Mouse (Mus musculus) hindbrain, postnatal 0 days (tissue): ENCODE measurements at regions not wholly inside any gene's neighbourhood (a gene's known extent, or its start where the extent isn't known, plus 50 kb on each side); places are given as distances from the start of the nearest gene placed in this dataset.

ENCODE experiments used
- ATAC-seq: fragments of 200-750 bp; cut with Nextera tagmentation; 2 replicates; pipeline ENCODE4 v1.8.0; 2017; ENCODE audit warnings: mild to moderate bottlenecking, moderate TSS enrichment, moderate library complexity
- DNase-seq: peaks from one replicate; pipeline ENCODE4 v3.0.0-alpha.2; 2015; ENCODE audit warnings: low spot score
- H3K27ac ChIP-seq: fragments of 300-500 bp; sonication (generic); 2 replicates; pipeline ENCODE4 v1.5.1; 2014; ENCODE audit warnings: mild to moderate bottlenecking
- H3K27me3 ChIP-seq: fragments of 300-500 bp; sonication (generic); 2 replicates; pipeline ENCODE4 v1.6.1; 2014; ENCODE audit warnings: low read length, mixed read lengths; ENCODE audit not compliant: insufficient read depth
- H3K36me3 ChIP-seq: fragments of 300-500 bp; sonication (generic); 2 replicates; pipeline ENCODE4 v1.6.1; 2014; ENCODE audit warnings: low read length, mixed read lengths; ENCODE audit not compliant: insufficient read depth
- H3K4me1 ChIP-seq: fragments of 300-500 bp; sonication (generic); 2 replicates; pipeline ENCODE4 v1.6.1; 2014; ENCODE audit warnings: antibody characterized with exemption, low read length, mixed read lengths; ENCODE audit not compliant: insufficient read depth
- H3K4me2 ChIP-seq: fragments of 300-500 bp; sonication (generic); 2 replicates; pipeline ENCODE4 v1.6.1; 2014; ENCODE audit warnings: low read depth, mild to moderate bottlenecking, low read length, moderate library complexity, mixed read lengths
- H3K4me3 ChIP-seq: fragments of 300-500 bp; sonication (generic); 2 replicates; pipeline ENCODE4 v1.5.1; 2014; ENCODE audit warnings: low read length
- H3K9ac ChIP-seq: fragments of 300-500 bp; sonication (generic); replicated peaks from 2 replicates; pipeline ENCODE4 v1.6.1; 2014; ENCODE audit warnings: mild to moderate bottlenecking, low read length, moderate library complexity, mixed read lengths
- H3K9me3 ChIP-seq: fragments of 300-500 bp; sonication (generic); 2 replicates; pipeline ENCODE4 v1.6.1; 2016; ENCODE audit warnings: low read length, mixed read lengths
- CTCF ChIP-seq: IDR thresholded peaks from 2 replicates; pipeline ENCODE4 v1.5.1; 2016; ENCODE audit warnings: antibody characterized with exemption, control low read depth, low read depth
- WGBS: fragments of 180-500 bp; shearing (Covaris S2); extraction: QIAGEN DNeasy Blood & Tissue Kit; methylation state at CpG from one replicate; pipeline ENCODE4 v1.1.7; 2014; 5-methylcytosine and 5-hydroxymethylcytosine counted together

- peaks cover 18% of the 10 kb centered on the region for H3K4me1 ChIP-seq
- TF ChIP-seq CTCF = peak; percentile 11
- H3K9ac ChIP-seq = no peak overlapping the region
- 0 out of 2 replicates have a peak overlapping the region, but pooled peaks have one; percentile 16 for H3K27ac ChIP-seq
- WGBS = 49% methylated on average over 8 of the region's 8 CpGs
- H3K4me3 ChIP-seq = no peak overlapping the region
- no peak overlapping the region for H3K4me2 ChIP-seq
- H3K36me3 ChIP-seq = no peaks in the 10 kb centered on the region
- no peak for DNase-seq
- no peaks in the 10 kb centered on the region for H3K9me3 ChIP-seq
- 0 out of 2 replicates have a peak, but pooled peaks have one; percentile 41 for ATAC-seq
- no peaks in the 10 kb centered on the region for H3K27me3 ChIP-seq
These were observed 199.1 kb downstream of the Sox11 start for GRCm38 (mm10) chr12:27143310-27143709.

- peak; percentile 61 for ATAC-seq
These were observed 202.1 kb downstream of the Sox11 start for GRCm38 (mm10) chr12:27140335-27140702.

GRCm38 (mm10) chr12:27139683-27140334, 202.6 kb downstream of the Sox11 start:
- Histone ChIP-seq H3K27ac (peak overlapping the region; percentile 16), H3K4me1 (peaks cover 18% of the 10 kb centered on the region), H3K9ac (no peak overlapping the region), H3K4me2 (no peak overlapping the region), H3K36me3 (no peaks in the 10 kb centered on the region), H3K9me3 (no peaks in the 10 kb centered on the region), H3K27me3 (no peaks in the 10 kb centered on the region), H3K4me3 (no peak overlapping the region)
- DNase-seq = peak; percentile 34
- 17% methylated on average over 13 of the region's 13 CpGs for WGBS
- ATAC-seq = peak; percentile 64
- TF ChIP-seq CTCF = no peak

More at GRCm38 (mm10) chr12:27140335-27140702, 202.1 kb downstream of the Sox11 start:
- 28% methylated on average over 5 of the region's 5 CpGs for WGBS
- no peaks in the 10 kb centered on the region for H3K36me3 ChIP-seq
- TF ChIP-seq CTCF = no peak
- H3K9ac ChIP-seq = no peak overlapping the region
- DNase-seq = peak; percentile 57
- no peak overlapping the region for H3K4me3 ChIP-seq
- no peaks in the 10 kb centered on the region for H3K9me3 ChIP-seq
- H3K27me3 ChIP-seq = no peaks in the 10 kb centered on the region
- H3K4me2 ChIP-seq = no peak overlapping the region
- H3K4me1 ChIP-seq = peaks cover 18% of the 10 kb centered on the region
- H3K27ac ChIP-seq = peak overlapping the region; percentile 16; the same call in 1 of the 2 replicates

- no peak overlapping the region for H3K9ac ChIP-seq
- H3K4me3 ChIP-seq = no peak overlapping the region
- peak; percentile 56; the same call in 1 of the 2 replicates for ATAC-seq
- H3K36me3 ChIP-seq = no peaks in the 10 kb centered on the region
- H3K4me1 ChIP-seq = peaks cover 17% of the 10 kb centered on the region
- no peaks in the 10 kb centered on the region for H3K9me3 ChIP-seq
- no peak for DNase-seq
- H3K27me3 ChIP-seq = no peaks in the 10 kb centered on the region
- TF ChIP-seq CTCF = no peak
- WGBS = 52% methylated on average over 13 of the region's 13 CpGs
- H3K27ac ChIP-seq = peak overlapping the region; percentile 3; the same call in 1 of the 2 replicates
- no peak overlapping the region for H3K4me2 ChIP-seq
These were observed 203.4 kb downstream of the Sox11 start for GRCm38 (mm10) chr12:27138663-27139633.

GRCm38 (mm10) chr12:27135997-27136559, 206.3 kb downstream of the Sox11 start:
- peaks cover 11% of the 10 kb centered on the region for H3K4me1 ChIP-seq
- no peak overlapping the region for H3K9ac ChIP-seq
- no peaks in the 10 kb centered on the region for H3K27me3 ChIP-seq
- ATAC-seq (no peak), DNase-seq (no peak)
- H3K4me3 ChIP-seq = no peak overlapping the region
- H3K27ac ChIP-seq = no peak overlapping the region
- 47% methylated on average over 10 of the region's 10 CpGs for WGBS
- no peak overlapping the region for H3K4me2 ChIP-seq
- H3K9me3 ChIP-seq = no peaks in the 10 kb centered on the region
- no peak for TF ChIP-seq CTCF
- no peaks in the 10 kb centered on the region for H3K36me3 ChIP-seq

- no peak for TF ChIP-seq CTCF
- Histone ChIP-seq H3K4me1 (no peaks in the 10 kb centered on the region), H3K27me3 (no peaks in the 10 kb centered on the region), H3K9me3 (no peaks in the 10 kb centered on the region), H3K9ac (no peak overlapping the region), H3K4me3 (no peak overlapping the region), H3K36me3 (no peaks in the 10 kb centered on the region), H3K4me2 (no peak overlapping the region), H3K27ac (no peak overlapping the region)
- ATAC-seq (no peak), DNase-seq (no peak)
- 93% methylated on average over 1 of the region's 1 CpGs for WGBS
These were observed 211.8 kb downstream of the Sox11 start for GRCm38 (mm10) chr12:27130544-27130943.
